Mouse (Mus musculus): ENCODE results near the gene Cyb561d1. TPM values are rescaled to one million over a fixed set of nuclear protein-coding genes. Genes with fewer than 3 reads are reported as not detected.

Cyb561d1 gene
- polyA plus RNA-seq, 1 experiment: 12.1 TPM

- no peak for TF ChIP-seq POLR2A (IDR thresholded peaks at IDR 0.05; ENCODE audit: borderline replicate concordance, control insufficient read depth, low read depth, low read length)
- no peak for TF ChIP-seq CTCF (IDR thresholded peaks at IDR 0.05; ENCODE audit: control insufficient read depth, insufficient read depth, low read length)
These were observed 14.6 kb downstream of the Cyb561d1 start, which contains the start of gene Amigo1 for GRCm38 (mm10) chr3:108186098-108187047. Gene Amigo1 (plus strand): TSS chr3:108186335.

GRCm38 (mm10) chr3:108185460-108186097 lies 15.4 kb downstream of the Cyb561d1 start:
- peaks cover 5% of the 10 kb centered on the region for H3K4me1 ChIP-seq (ENCODE audit: control insufficient read depth, insufficient read depth, low read length)
- TF ChIP-seq CTCF (IDR thresholded peaks at IDR 0.05; ENCODE audit: control insufficient read depth, insufficient read depth, low read length) (no peak), POLR2A (IDR thresholded peaks at IDR 0.05; ENCODE audit: borderline replicate concordance, control insufficient read depth, low read depth, low read length) (no peak)
- no peak overlapping the region for H3K27ac ChIP-seq (ENCODE audit: control insufficient read depth, insufficient read depth, low read depth, low read length, poor library complexity)
- 3% methylated on average over 16 of the region's 16 CpGs for WGBS
- H3K4me3 ChIP-seq (replicated peaks; ENCODE audit: control insufficient read depth, low read depth, low read length): peak overlapping the region; percentile 70

More at GRCm38 (mm10) chr3:108186098-108187047, 14.6 kb downstream of the Cyb561d1 start, which contains the start of gene Amigo1:
- peaks cover 5% of the 10 kb centered on the region for H3K4me1 ChIP-seq (ENCODE audit: control insufficient read depth, insufficient read depth, low read length)
- peak within 1 kb of the TSS; percentile 72 for H3K4me3 ChIP-seq (replicated peaks; ENCODE audit: control insufficient read depth, low read depth, low read length)
- 2% methylated on average over 96 of the region's 100 CpGs for WGBS
- no peak within 1 kb of the TSS; the same call in 1 of the 2 replicates for H3K27ac ChIP-seq (ENCODE audit: control insufficient read depth, insufficient read depth, low read depth, low read length, poor library complexity)

GRCm38 (mm10) chr3:108184742-108185141 lies 16.3 kb downstream of the Cyb561d1 start:
- Histone ChIP-seq H3K27ac (ENCODE audit: control insufficient read depth, insufficient read depth, low read depth, low read length, poor library complexity) (no peak overlapping the region), H3K4me3 (replicated peaks; ENCODE audit: control insufficient read depth, low read depth, low read length) (no peak overlapping the region), H3K4me1 (ENCODE audit: control insufficient read depth, insufficient read depth, low read length) (peaks cover 5% of the 10 kb centered on the region)
- no peak for TF ChIP-seq CTCF (IDR thresholded peaks at IDR 0.05; ENCODE audit: control insufficient read depth, insufficient read depth, low read length)
- no peak for TF ChIP-seq POLR2A (IDR thresholded peaks at IDR 0.05; ENCODE audit: borderline replicate concordance, control insufficient read depth, low read depth, low read length)
- WGBS: 89% methylated on average over 3 of the region's 3 CpGs

DNA sequence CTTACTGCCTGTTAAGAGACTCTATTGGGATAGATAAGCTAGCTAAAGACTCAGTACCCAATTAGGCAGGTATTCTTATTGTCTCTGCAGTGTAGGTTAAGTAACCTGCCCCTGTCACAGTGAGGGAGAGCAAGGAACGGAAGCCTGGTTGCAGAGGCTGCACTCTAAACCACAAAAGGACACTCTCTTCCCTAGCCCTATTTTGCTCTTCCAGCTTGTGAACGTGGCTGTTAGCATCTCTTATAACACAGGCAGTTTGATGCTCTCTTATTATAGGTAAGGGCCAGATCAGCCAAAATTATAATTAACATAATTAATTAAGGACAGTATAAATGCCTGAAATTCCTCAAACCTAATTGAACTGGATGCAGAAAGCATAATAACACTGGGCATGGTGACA lies 20.5 kb downstream of the Cyb561d1 start:
- WGBS: 21% methylated on average over 2 of the region's 2 CpGs
- TF ChIP-seq POLR2A (IDR thresholded peaks at IDR 0.05; ENCODE audit: borderline replicate concordance, control insufficient read depth, low read depth, low read length): no peak
- TF ChIP-seq CTCF (IDR thresholded peaks at IDR 0.05; ENCODE audit: control insufficient read depth, insufficient read depth, low read length): no peak
- Histone ChIP-seq H3K4me3 (replicated peaks; ENCODE audit: control insufficient read depth, low read depth, low read length) (no peak overlapping the region), H3K4me1 (ENCODE audit: control insufficient read depth, insufficient read depth, low read length) (no peaks in the 10 kb centered on the region; the same call in 1 of the 2 replicates), H3K27ac (ENCODE audit: control insufficient read depth, insufficient read depth, low read depth, low read length, poor library complexity) (no peak overlapping the region)

GRCm38 (mm10) chr3:108178756-108179715 lies 22.0 kb downstream of the Cyb561d1 start:
- no peak overlapping the region for H3K4me3 ChIP-seq (replicated peaks; ENCODE audit: control insufficient read depth, low read depth, low read length)
- no peak overlapping the region for H3K27ac ChIP-seq (ENCODE audit: control insufficient read depth, insufficient read depth, low read depth, low read length, poor library complexity)
- TF ChIP-seq CTCF (IDR thresholded peaks at IDR 0.05; ENCODE audit: control insufficient read depth, insufficient read depth, low read length): no peak
- TF ChIP-seq POLR2A (IDR thresholded peaks at IDR 0.05; ENCODE audit: borderline replicate concordance, control insufficient read depth, low read depth, low read length): no peak
- H3K4me1 ChIP-seq (ENCODE audit: control insufficient read depth, insufficient read depth, low read length): no peaks in the 10 kb centered on the region
- WGBS: 82% methylated on average over 7 of the region's 7 CpGs

DNA sequence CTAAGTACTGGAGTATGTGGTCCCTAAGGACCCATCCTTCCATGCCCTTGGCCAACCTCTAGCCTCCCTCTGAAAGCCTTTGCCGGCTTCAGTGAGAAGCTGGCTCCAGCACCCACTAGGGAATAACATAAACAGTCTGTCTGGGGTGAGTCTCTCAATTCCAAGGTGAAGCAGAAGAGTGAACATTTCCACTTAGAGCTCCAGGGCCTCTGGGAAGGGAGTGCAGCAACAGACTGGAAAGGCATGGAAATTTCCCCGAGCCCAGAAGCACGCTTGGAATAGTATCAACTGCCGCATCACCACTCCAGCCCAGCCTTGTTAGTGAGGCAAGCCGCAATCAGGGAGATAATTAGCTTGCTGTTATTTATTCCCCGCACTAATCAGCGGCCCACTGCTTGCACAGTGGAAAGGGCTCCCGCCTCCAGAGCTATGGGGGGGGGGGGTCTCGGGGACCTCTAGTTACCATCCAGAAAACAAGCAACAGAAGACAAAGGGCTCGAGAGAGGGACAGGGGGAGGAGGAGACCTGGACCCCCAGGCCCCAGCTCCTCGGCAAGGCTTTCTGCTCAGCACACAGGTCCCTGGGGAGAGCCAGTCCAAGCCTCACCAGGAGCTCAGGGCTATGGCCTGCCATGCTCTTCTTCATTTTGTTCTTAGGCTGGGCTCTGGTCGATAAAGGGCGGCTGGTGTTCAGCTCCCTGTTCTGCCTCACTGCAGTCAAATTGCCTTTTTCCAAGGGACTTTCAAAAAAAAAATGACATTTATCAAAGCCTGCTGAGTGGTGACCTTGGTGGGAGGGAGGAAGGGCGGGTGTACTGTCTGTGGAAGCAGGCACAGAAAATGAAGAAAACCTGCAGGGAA lies 26.1 kb downstream of the Cyb561d1 start:
- Histone ChIP-seq H3K4me3 (replicated peaks; ENCODE audit: control insufficient read depth, low read depth, low read length) (no peak overlapping the region), H3K27ac (ENCODE audit: control insufficient read depth, insufficient read depth, low read depth, low read length, poor library complexity) (no peak overlapping the region), H3K4me1 (ENCODE audit: control insufficient read depth, insufficient read depth, low read length) (no peaks in the 10 kb centered on the region)
- no peak for TF ChIP-seq CTCF (IDR thresholded peaks at IDR 0.05; ENCODE audit: control insufficient read depth, insufficient read depth, low read length)
- no peak for TF ChIP-seq POLR2A (IDR thresholded peaks at IDR 0.05; ENCODE audit: borderline replicate concordance, control insufficient read depth, low read depth, low read length)
- 70% methylated on average over 14 of the region's 14 CpGs for WGBS

- no peaks in the 10 kb centered on the region for H3K4me1 ChIP-seq (ENCODE audit: control insufficient read depth, insufficient read depth, low read length)
- 64% methylated on average over 3 of the region's 3 CpGs for WGBS
- no peak overlapping the region for H3K4me3 ChIP-seq (replicated peaks; ENCODE audit: control insufficient read depth, low read depth, low read length)
- H3K27ac ChIP-seq (ENCODE audit: control insufficient read depth, insufficient read depth, low read depth, low read length, poor library complexity): no peak overlapping the region
- TF ChIP-seq POLR2A (IDR thresholded peaks at IDR 0.05; ENCODE audit: borderline replicate concordance, control insufficient read depth, low read depth, low read length) (no peak), CTCF (IDR thresholded peaks at IDR 0.05; ENCODE audit: control insufficient read depth, insufficient read depth, low read length) (no peak)
These were observed 31.8 kb downstream of the Cyb561d1 start for GRCm38 (mm10) chr3:108169199-108169598.
